Mouse (Mus musculus) forebrain, embryonic 10.5 days (tissue): ENCODE measurements at regions not wholly inside any gene's neighbourhood (a gene's known extent, or its start where the extent isn't known, plus 50 kb on each side); places are given as distances from the start of the nearest gene placed in this dataset.
A peak's percentile ranks its signal among the peaks of the same experiment; 100 is the strongest.

Source experiments
- DNase-seq: peaks from one replicate; pipeline ENCODE4 v3.0.0-alpha.2; 2017; ENCODE audit warnings: low spot score; ENCODE audit errors: extremely low spot score
- H3K27ac ChIP-seq: fragments of 300-500 bp; sonication (generic); 2 replicates; pipeline ENCODE4 v1.5.1; 2016; ENCODE audit warnings: mild to moderate bottlenecking
- H3K27me3 ChIP-seq: fragments of 300-500 bp; sonication (generic); 2 replicates; pipeline ENCODE4 v1.6.1; 2016; ENCODE audit warnings: mild to moderate bottlenecking; ENCODE audit not compliant: poor library complexity, severe bottlenecking
- H3K36me3 ChIP-seq: fragments of 300-500 bp; sonication (generic); replicated peaks from 2 replicates; pipeline ENCODE4 v1.6.1; 2016; ENCODE audit warnings: mild to moderate bottlenecking, moderate library complexity
- H3K4me1 ChIP-seq: fragments of 300-500 bp; sonication (generic); 2 replicates; pipeline ENCODE4 v1.6.1; 2016
- H3K4me3 ChIP-seq: fragments of 300-500 bp; sonication (generic); 2 replicates; pipeline ENCODE4 v1.5.1; 2016; ENCODE audit warnings: mild to moderate bottlenecking, moderate library complexity
- H3K9me3 ChIP-seq: fragments of 300-500 bp; sonication (generic); 2 replicates; pipeline ENCODE4 v1.6.1; 2016; ENCODE audit warnings: mild to moderate bottlenecking, moderate library complexity
- WGBS: fragments of 180-500 bp; shearing (Covaris S2); methylation state at CpG from one replicate; pipeline ENCODE4 v1.1.7; 2016; 5-methylcytosine and 5-hydroxymethylcytosine counted together

- no peaks in the 10 kb centered on the region for H3K4me1 ChIP-seq
Measured at GRCm38 (mm10) chr2:8427720-8428119, 918.4 kb upstream of the Celf2 start.

GRCm38 (mm10) chr2:8415917-8416316, 906.6 kb upstream of the Celf2 start:
- Histone ChIP-seq H3K27ac (no peak overlapping the region), H3K4me3 (no peak overlapping the region), H3K9me3 (no peaks in the 10 kb centered on the region), H3K4me1 (no peaks in the 10 kb centered on the region), H3K36me3 (no peaks in the 10 kb centered on the region), H3K27me3 (no peaks in the 10 kb centered on the region)
- WGBS: 77% methylated on average over 3 of the region's 3 CpGs
- no peak for DNase-seq

More at GRCm38 (mm10) chr2:8427720-8428119, 918.4 kb upstream of the Celf2 start:
- whole genome bisulfite sequencing: 49% methylated on average over 1 of the region's 1 CpGs
- Histone ChIP-seq H3K9me3 (no peaks in the 10 kb centered on the region), H3K4me3 (no peak overlapping the region), H3K27ac (no peak overlapping the region), H3K27me3 (no peaks in the 10 kb centered on the region), H3K36me3 (no peaks in the 10 kb centered on the region)
- DNase-seq: no peak

GRCm38 (mm10) chr2:8394128-8394527, 884.8 kb upstream of the Celf2 start:
- no peaks in the 10 kb centered on the region for H3K9me3 ChIP-seq
- WGBS: 91% methylated on average over 4 of the region's 4 CpGs
- H3K27me3 ChIP-seq: no peaks in the 10 kb centered on the region
- H3K4me1 ChIP-seq: no peaks in the 10 kb centered on the region
- H3K4me3 ChIP-seq: no peak overlapping the region
- no peak for DNase-seq
- no peaks in the 10 kb centered on the region for H3K36me3 ChIP-seq
- H3K27ac ChIP-seq: no peak overlapping the region

GRCm38 (mm10) chr2:8389530-8389929, 880.2 kb upstream of the Celf2 start:
- no peak overlapping the region for H3K27ac ChIP-seq
- H3K36me3 ChIP-seq: no peaks in the 10 kb centered on the region
- WGBS: 78% methylated on average over 2 of the region's 2 CpGs
- H3K27me3 ChIP-seq: no peaks in the 10 kb centered on the region
- no peak for DNase-seq
- no peaks in the 10 kb centered on the region for H3K9me3 ChIP-seq
- H3K4me3 ChIP-seq: no peak overlapping the region
- H3K4me1 ChIP-seq: no peaks in the 10 kb centered on the region

DNA sequence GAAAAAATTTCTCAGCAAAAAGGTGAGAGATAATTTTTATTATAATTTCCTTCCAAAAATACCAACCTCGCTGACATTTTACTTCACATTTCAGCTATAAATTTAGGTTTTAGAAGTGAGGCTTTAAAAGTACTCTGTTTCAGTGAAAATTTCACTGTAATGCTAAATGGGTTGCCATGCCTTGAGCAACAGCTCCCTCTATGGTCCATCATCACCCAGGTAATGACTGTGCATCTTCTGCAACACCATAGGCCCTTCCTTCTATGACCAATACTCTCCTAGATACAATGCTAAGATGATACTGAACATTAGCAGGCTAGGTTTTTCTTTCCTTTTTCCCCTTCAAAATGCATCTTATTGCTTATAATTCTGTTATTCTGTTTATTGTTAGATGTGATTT, 870.9 kb upstream of the Celf2 start:
- Histone ChIP-seq H3K4me1 (no peaks in the 10 kb centered on the region), H3K4me3 (no peak overlapping the region), H3K27ac (no peak overlapping the region), H3K9me3 (peaks cover 5% of the 10 kb centered on the region; the same call in 1 of the 2 replicates), H3K36me3 (no peaks in the 10 kb centered on the region), H3K27me3 (no peaks in the 10 kb centered on the region)
- 55% methylated on average over 1 of the region's 1 CpGs for WGBS
- DNase-seq: peak; percentile 14

GRCm38 (mm10) chr2:8379590-8379989, 870.2 kb upstream of the Celf2 start:
- 90% methylated on average over 3 of the region's 3 CpGs for WGBS
- no peak for DNase-seq

GRCm38 (mm10) chr2:8347867-8348266, 838.5 kb upstream of the Celf2 start:
- no peaks in the 10 kb centered on the region for H3K9me3 ChIP-seq
- no peak for DNase-seq
- H3K4me1 ChIP-seq: no peaks in the 10 kb centered on the region
- 85% methylated on average over 1 of the region's 1 CpGs for WGBS
- no peaks in the 10 kb centered on the region for H3K27me3 ChIP-seq
- no peak overlapping the region for H3K4me3 ChIP-seq
- H3K27ac ChIP-seq: no peak overlapping the region
- no peaks in the 10 kb centered on the region for H3K36me3 ChIP-seq

More at GRCm38 (mm10) chr2:8379590-8379989, 870.2 kb upstream of the Celf2 start:
- no peaks in the 10 kb centered on the region for H3K27me3 ChIP-seq
- no peak overlapping the region for H3K4me3 ChIP-seq
- H3K27ac ChIP-seq: no peak overlapping the region
- H3K4me1 ChIP-seq: no peaks in the 10 kb centered on the region
- no peaks in the 10 kb centered on the region for H3K36me3 ChIP-seq
- H3K9me3 ChIP-seq: peaks cover 5% of the 10 kb centered on the region; the same call in 1 of the 2 replicates

GRCm38 (mm10) chr2:8344748-8345147, 835.4 kb upstream of the Celf2 start:
- H3K36me3 ChIP-seq: no peaks in the 10 kb centered on the region
- H3K4me3 ChIP-seq: no peak overlapping the region
- DNase-seq: no peak
- H3K9me3 ChIP-seq: no peaks in the 10 kb centered on the region
- H3K4me1 ChIP-seq: no peaks in the 10 kb centered on the region
- WGBS: 88% methylated on average over 3 of the region's 3 CpGs
- no peak overlapping the region for H3K27ac ChIP-seq
- H3K27me3 ChIP-seq: no peaks in the 10 kb centered on the region

DNA sequence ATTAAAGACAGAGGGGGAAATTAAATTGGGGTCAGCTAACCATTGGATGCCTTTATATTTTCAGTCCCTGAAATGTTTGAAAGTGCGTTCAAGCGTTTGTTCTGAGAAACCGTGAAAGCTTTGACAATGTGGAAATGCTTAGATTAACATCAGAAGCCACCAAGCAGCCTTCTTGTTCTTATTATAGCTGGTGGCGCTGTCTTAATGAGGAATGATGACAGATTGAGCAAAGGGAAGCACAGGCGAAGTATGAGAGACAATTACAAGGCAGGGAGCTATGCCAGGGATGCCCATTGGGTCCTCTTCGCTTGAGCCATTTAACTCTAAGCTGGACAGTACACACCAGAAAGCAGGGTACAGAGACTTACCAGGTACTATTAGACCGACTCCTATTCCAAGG, 828.9 kb upstream of the Celf2 start:
- WGBS: 78% methylated on average over 7 of the region's 7 CpGs
- no peaks in the 10 kb centered on the region for H3K27me3 ChIP-seq
- no peak overlapping the region for H3K27ac ChIP-seq
- no peaks in the 10 kb centered on the region for H3K4me1 ChIP-seq
- no peaks in the 10 kb centered on the region for H3K9me3 ChIP-seq
- no peak for DNase-seq
- no peaks in the 10 kb centered on the region for H3K36me3 ChIP-seq
- no peak overlapping the region for H3K4me3 ChIP-seq

DNA sequence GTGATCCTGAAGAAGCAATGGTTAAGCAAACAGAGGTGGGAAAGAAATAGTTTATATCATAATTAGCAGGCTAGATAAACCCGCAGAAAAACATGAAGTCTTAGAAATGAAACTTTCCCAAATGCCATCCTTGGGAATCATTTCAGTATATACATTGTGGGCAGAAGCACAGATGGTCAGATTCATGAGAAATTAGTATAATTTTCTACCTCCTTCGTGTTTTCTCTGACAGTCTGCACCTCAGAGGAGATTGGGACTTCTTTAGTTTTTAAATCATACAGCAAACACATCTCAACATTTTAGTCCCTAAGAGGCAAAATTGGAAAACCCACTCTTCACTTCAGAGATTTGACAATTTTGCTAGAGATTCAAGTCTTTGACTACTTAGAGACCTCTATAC, 786.6 kb upstream of the Celf2 start:
- H3K27ac ChIP-seq: no peak overlapping the region
- H3K27me3 ChIP-seq: no peaks in the 10 kb centered on the region
- no peaks in the 10 kb centered on the region for H3K36me3 ChIP-seq
- H3K9me3 ChIP-seq: no peaks in the 10 kb centered on the region
- H3K4me1 ChIP-seq: no peaks in the 10 kb centered on the region
- H3K4me3 ChIP-seq: no peak overlapping the region
- no peak for DNase-seq
- WGBS: 81% methylated on average over 2 of the region's 2 CpGs

- H3K4me1 ChIP-seq: no peaks in the 10 kb centered on the region
- H3K36me3 ChIP-seq: no peaks in the 10 kb centered on the region
- DNase-seq: no peak
- H3K27me3 ChIP-seq: no peaks in the 10 kb centered on the region
- H3K9me3 ChIP-seq: no peaks in the 10 kb centered on the region
- no peak overlapping the region for H3K27ac ChIP-seq
- WGBS: 96% methylated on average over 4 of the region's 4 CpGs
- H3K4me3 ChIP-seq: no peak overlapping the region
Measured at GRCm38 (mm10) chr2:8291357-8291756, 782.0 kb upstream of the Celf2 start.

- no peaks in the 10 kb centered on the region for H3K9me3 ChIP-seq
- H3K36me3 ChIP-seq: no peaks in the 10 kb centered on the region
- no peak overlapping the region for H3K27ac ChIP-seq
- no peak for DNase-seq
- no peaks in the 10 kb centered on the region for H3K4me1 ChIP-seq
- no peaks in the 10 kb centered on the region for H3K27me3 ChIP-seq
- H3K4me3 ChIP-seq: no peak overlapping the region
- WGBS: 92% methylated on average over 4 of the region's 4 CpGs
Measured at GRCm38 (mm10) chr2:8287403-8287802, 778.0 kb upstream of the Celf2 start.

GRCm38 (mm10) chr2:8276127-8276773, 766.9 kb upstream of the Celf2 start:
- no peaks in the 10 kb centered on the region for H3K4me1 ChIP-seq
- no peak for DNase-seq
- H3K27me3 ChIP-seq: no peaks in the 10 kb centered on the region
- no peaks in the 10 kb centered on the region for H3K36me3 ChIP-seq
- WGBS: 97% methylated on average over 1 of the region's 1 CpGs
- no peaks in the 10 kb centered on the region for H3K9me3 ChIP-seq
- no peak overlapping the region for H3K27ac ChIP-seq
- H3K4me3 ChIP-seq: no peak overlapping the region
